Mouse (Mus musculus) liver, embryonic 12.5 days (tissue): ENCODE data around the gene Pard6b. TPM values are rescaled to one million over a fixed set of nuclear protein-coding genes. Genes with fewer than 3 reads are reported as not detected.
"Not testable (repeated sequence)": the region's sequence is repeated elsewhere in the genome, so short reads cannot be mapped to it uniquely, and the experiment has no call there.

Experiments
- ATAC-seq: fragments of 200-750 bp; cut with Nextera tagmentation; 2 replicates; pipeline ENCODE4 v1.8.0; 2017; ENCODE audit warnings: moderate number of reproducible peaks, mild to moderate bottlenecking, moderate library complexity
- H3K27ac ChIP-seq: fragments of 300-500 bp; sonication (generic); 2 replicates; pipeline ENCODE4 v1.5.1; 2016; ENCODE audit warnings: mild to moderate bottlenecking
- H3K27me3 ChIP-seq: fragments of 300-500 bp; sonication (generic); replicated peaks from 2 replicates; pipeline ENCODE4 v1.6.1; 2016; ENCODE audit warnings: mild to moderate bottlenecking, moderate library complexity
- H3K36me3 ChIP-seq: fragments of 300-500 bp; sonication (generic); 2 replicates; pipeline ENCODE4 v1.6.1; 2016; ENCODE audit warnings: mild to moderate bottlenecking, moderate library complexity
- H3K4me1 ChIP-seq: fragments of 300-500 bp; sonication (generic); 2 replicates; pipeline ENCODE4 v1.6.1; 2016
- H3K4me2 ChIP-seq: fragments of 300-500 bp; sonication (generic); 2 replicates; pipeline ENCODE4 v1.6.1; 2016; ENCODE audit warnings: mild to moderate bottlenecking, moderate library complexity
- H3K4me3 ChIP-seq: fragments of 300-500 bp; sonication (generic); 2 replicates; pipeline ENCODE4 v1.5.1; 2016; ENCODE audit warnings: mild to moderate bottlenecking, moderate library complexity
- H3K9ac ChIP-seq: fragments of 300-500 bp; sonication (generic); 2 replicates; pipeline ENCODE4 v1.6.1; 2016; ENCODE audit warnings: mild to moderate bottlenecking, moderate library complexity
- H3K9me3 ChIP-seq: fragments of 300-500 bp; sonication (generic); replicated peaks from 2 replicates; pipeline ENCODE4 v1.6.1; 2016; ENCODE audit warnings: mild to moderate bottlenecking, moderate library complexity
- WGBS: fragments of 180-500 bp; shearing (Covaris S2); methylation state at CpG from one replicate; pipeline ENCODE4 v1.1.7; 2016; ENCODE audit not compliant: insufficient replicate concordance; 5-methylcytosine and 5-hydroxymethylcytosine counted together
- polyA plus RNA-seq: library from polyadenylated mRNA; unstranded; fragments of >200 nt; fragmentation: Nextera tagmentation; extraction: Ambion mirVana; gene quantifications from 2 replicates; pipeline ENCODE4 v1.2.1, GENCODE M21; 2016

The Pard6b gene
- polyA plus RNA-seq, 1 experiment from 2014 or later: 4.5 TPM

GRCm38 (mm10) chr2:168050000-168050942 lies 30.5 kb upstream of the Pard6b start:
- peak overlapping the region; percentile 61 for H3K4me3 ChIP-seq
- peak overlapping the region; percentile 93 for H3K4me2 ChIP-seq
- H3K9me3 ChIP-seq: no peaks in the 10 kb centered on the region
- H3K9ac ChIP-seq: peak overlapping the region; percentile 62
- whole genome bisulfite sequencing: under 1% methylated on average over 56 of the region's 56 CpGs
- H3K27ac ChIP-seq: peak overlapping the region; percentile 62; the same call in 1 of the 2 replicates
- peaks cover 42% of the 10 kb centered on the region for H3K4me1 ChIP-seq
- H3K36me3 ChIP-seq: no peaks in the 10 kb centered on the region
- ATAC-seq: peak; percentile 82
- H3K27me3 ChIP-seq: peaks cover 39% of the 10 kb centered on the region

DNA sequence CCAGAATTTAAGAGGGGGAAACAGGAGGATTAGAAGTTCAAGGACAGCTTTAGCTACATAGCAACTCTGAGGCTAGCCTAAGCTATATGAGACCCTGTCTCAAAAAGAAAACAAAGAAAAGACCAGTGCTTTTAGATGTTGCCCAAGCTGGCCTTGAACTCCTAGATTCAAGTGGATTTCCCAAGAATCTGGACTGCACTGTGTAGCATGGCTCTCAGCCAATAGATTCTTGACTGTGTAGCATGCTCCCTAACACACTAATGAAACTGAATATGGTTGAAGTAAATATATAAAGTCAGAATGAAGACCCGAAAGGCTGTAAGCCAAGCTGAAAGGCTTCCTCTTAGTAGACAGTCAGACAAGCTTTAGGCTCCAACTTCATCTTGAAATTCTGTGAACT lies 28.6 kb upstream of the Pard6b start:
- peaks cover 48% of the 10 kb centered on the region for H3K4me1 ChIP-seq

DNA sequence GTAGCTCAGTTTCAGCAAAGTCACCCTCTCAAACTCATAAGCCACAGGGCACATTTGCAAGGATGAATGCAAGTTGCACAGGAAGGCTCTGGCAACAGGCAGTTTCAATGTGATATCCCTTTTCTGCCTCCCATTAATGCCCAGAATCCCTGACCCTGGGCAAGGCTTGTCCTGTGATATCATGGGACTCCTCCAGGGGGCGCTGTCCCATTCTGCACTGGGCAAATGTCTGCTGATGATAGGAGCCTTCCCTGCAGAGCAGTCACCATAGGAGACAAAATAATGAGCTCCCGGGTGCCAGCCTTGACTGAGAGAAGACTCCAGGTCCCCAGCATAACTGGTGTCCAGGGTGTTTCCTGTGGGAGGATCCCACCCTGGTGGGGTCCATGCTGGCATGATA lies 28.1 kb upstream of the Pard6b start:
- Histone ChIP-seq H3K9me3 (no peaks in the 10 kb centered on the region), H3K27ac (no peak overlapping the region), H3K9ac (no peak overlapping the region), H3K27me3 (peaks cover 39% of the 10 kb centered on the region), H3K36me3 (no peaks in the 10 kb centered on the region), H3K4me3 (no peak overlapping the region), H3K4me1 (peaks cover 43% of the 10 kb centered on the region), H3K4me2 (no peak overlapping the region)
- 13% methylated on average over 2 of the region's 2 CpGs for WGBS
- ATAC-seq: no peak

More for the DNA sequence above, 28.6 kb upstream of the Pard6b start:
- Histone ChIP-seq H3K9me3 (no peaks in the 10 kb centered on the region), H3K27me3 (peaks cover 39% of the 10 kb centered on the region), H3K36me3 (no peaks in the 10 kb centered on the region), H3K4me2 (no peak overlapping the region), H3K9ac (no peak overlapping the region), H3K4me3 (no peak overlapping the region), H3K27ac (no peak overlapping the region)
- WGBS: 87% methylated on average over 1 of the region's 1 CpGs
- ATAC-seq: no peak

GRCm38 (mm10) chr2:168054142-168054541 lies 26.7 kb upstream of the Pard6b start:
- Histone ChIP-seq H3K27me3 (peaks cover 41% of the 10 kb centered on the region), H3K36me3 (no peaks in the 10 kb centered on the region), H3K4me2 (no peak overlapping the region), H3K27ac (no peak overlapping the region), H3K9me3 (no peaks in the 10 kb centered on the region), H3K9ac (no peak overlapping the region), H3K4me3 (no peak overlapping the region), H3K4me1 (peaks cover 40% of the 10 kb centered on the region)
- 72% methylated on average over 11 of the region's 11 CpGs for WGBS
- no peak for ATAC-seq

GRCm38 (mm10) chr2:168055910-168056665 lies 24.7 kb upstream of the Pard6b start:
- no peak for ATAC-seq
- peaks cover 21% of the 10 kb centered on the region for H3K4me1 ChIP-seq
- no peak overlapping the region for H3K27ac ChIP-seq
- H3K9me3 ChIP-seq: no peaks in the 10 kb centered on the region
- H3K4me2 ChIP-seq: no peak overlapping the region
- no peak overlapping the region for H3K9ac ChIP-seq
- WGBS: 35% methylated on average over 14 of the region's 14 CpGs
- no peaks in the 10 kb centered on the region for H3K36me3 ChIP-seq
- peaks cover 21% of the 10 kb centered on the region for H3K27me3 ChIP-seq
- no peak overlapping the region for H3K4me3 ChIP-seq

DNA sequence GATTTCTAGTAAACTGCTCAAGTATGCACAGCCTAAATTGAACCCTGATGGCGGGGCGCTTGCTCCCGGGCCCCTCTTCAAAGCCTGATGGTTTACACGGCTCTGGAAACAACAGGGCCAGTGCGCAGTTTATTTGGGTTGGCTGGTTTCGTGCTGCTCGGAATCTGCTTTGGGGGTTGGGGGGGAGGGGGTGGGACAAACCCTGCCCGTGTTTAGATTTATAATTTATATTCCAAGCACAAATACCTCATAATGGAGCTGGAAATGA lies 24.2 kb upstream of the Pard6b start:
- Histone ChIP-seq H3K27ac (no peak overlapping the region), H3K4me1 (peaks cover 19% of the 10 kb centered on the region)
- no peak for ATAC-seq

DNA sequence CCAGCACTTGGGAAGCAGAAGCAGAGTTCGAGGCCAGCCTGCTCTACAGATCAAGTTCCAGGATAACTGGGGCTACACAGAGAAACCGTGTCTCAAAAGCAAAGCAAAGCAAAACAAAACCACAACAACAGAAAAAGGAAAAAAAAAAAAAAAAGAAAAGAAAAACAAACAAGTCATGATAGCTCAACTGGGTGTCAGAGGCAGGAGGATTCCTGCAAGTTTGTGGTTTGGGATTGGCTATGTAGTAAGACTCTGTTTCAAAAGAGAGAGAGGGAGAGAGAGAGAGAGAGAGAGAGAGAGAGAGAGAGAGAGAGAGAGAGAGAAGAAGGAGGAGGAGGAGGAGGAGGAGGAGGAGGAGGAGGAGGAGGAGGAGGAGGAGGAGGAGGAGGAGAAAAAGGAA lies 22.9 kb upstream of the Pard6b start:
- not testable (repeated sequence) for H3K9ac ChIP-seq, H3K9me3 ChIP-seq, ATAC-seq, H3K4me3 ChIP-seq, H3K36me3 ChIP-seq, H3K27me3 ChIP-seq, H3K4me2 ChIP-seq, H3K27ac ChIP-seq
- peaks cover 19% of the 10 kb centered on the region for H3K4me1 ChIP-seq
- WGBS: 33% methylated on average over 2 of the region's 2 CpGs

More for the DNA sequence above, 24.2 kb upstream of the Pard6b start:
- Histone ChIP-seq H3K9ac (no peak overlapping the region), H3K27me3 (peaks cover 16% of the 10 kb centered on the region), H3K4me2 (no peak overlapping the region), H3K4me3 (no peak overlapping the region), H3K9me3 (no peaks in the 10 kb centered on the region), H3K36me3 (no peaks in the 10 kb centered on the region)
- 61% methylated on average over 8 of the region's 8 CpGs for WGBS

DNA sequence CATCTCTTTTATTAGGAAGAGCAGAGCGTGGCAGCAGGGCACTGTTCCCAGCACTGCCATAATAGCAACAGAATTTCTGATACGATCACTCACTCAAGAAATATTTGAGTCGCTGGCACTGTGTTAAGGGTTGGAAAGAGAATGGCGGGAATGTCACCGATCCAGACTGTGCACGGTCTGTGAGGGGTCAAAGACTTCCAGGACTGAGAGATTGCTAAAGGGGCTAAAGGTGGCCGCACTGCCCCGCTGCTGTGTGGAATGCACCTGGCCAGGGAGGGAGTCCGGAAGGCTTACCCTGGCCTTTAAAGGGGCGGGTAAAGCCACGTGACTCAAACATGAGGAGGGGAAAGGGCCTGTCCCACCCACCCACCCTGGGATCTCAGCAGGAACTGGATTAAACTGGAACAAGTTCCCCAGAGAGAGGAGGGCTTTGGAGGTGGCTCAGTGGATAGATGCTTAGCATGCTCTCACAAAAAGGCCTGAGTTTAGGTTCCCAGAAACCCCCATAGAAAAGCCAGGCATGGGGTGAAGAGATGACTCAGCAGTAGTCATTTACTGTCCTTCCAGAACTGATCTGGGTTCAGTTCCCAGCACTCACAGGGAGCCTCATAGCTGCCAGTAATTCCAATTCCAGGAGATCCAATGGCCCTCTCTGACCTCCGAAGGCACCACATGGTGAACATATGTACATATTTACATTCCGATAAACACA lies 22.2 kb upstream of the Pard6b start:
- Histone ChIP-seq H3K9ac (peak overlapping the region; percentile 41; the same call in 1 of the 2 replicates), H3K27ac (no peak overlapping the region), H3K4me1 (peaks cover 19% of the 10 kb centered on the region), H3K4me3 (no peak overlapping the region), H3K4me2 (no peak overlapping the region), H3K9me3 (no peaks in the 10 kb centered on the region), H3K36me3 (no peaks in the 10 kb centered on the region), H3K27me3 (peaks cover 6% of the 10 kb centered on the region)
- 40% methylated on average over 13 of the region's 13 CpGs for WGBS
- ATAC-seq: peak; percentile 57

- Histone ChIP-seq H3K9ac (no peak overlapping the region), H3K36me3 (no peaks in the 10 kb centered on the region), H3K4me2 (no peak overlapping the region), H3K9me3 (no peaks in the 10 kb centered on the region), H3K4me3 (no peak overlapping the region), H3K4me1 (peaks cover 19% of the 10 kb centered on the region), H3K27ac (no peak overlapping the region), H3K27me3 (peaks cover 6% of the 10 kb centered on the region)
- WGBS: 65% methylated on average over 6 of the region's 6 CpGs
- ATAC-seq: no peak
These were observed 21.5 kb upstream of the Pard6b start for GRCm38 (mm10) chr2:168059200-168059790.

DNA sequence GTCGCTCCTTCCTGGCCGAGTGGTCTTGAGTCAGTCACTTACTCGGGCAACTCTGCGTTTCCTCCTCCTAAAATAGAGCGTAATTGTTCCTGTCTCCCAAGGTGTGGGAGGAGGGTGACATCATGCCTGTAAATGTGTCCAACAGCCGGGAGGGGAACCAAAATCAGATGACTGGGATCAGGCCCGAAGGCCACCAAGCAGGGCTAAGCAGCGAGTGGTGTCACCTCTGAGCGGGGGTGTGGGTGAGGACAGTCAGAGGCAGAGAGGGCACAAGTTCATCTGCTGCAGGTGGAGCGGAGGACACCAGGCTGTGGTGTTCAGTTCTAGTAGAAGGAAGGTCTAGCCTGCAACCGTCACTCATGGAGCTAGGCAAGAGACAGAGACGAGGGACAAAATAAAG lies 17.1 kb upstream of the Pard6b start:
- Histone ChIP-seq H3K9ac (no peak overlapping the region), H3K4me3 (no peak overlapping the region), H3K9me3 (no peaks in the 10 kb centered on the region), H3K4me1 (peaks cover 9% of the 10 kb centered on the region), H3K36me3 (no peaks in the 10 kb centered on the region), H3K27ac (no peak overlapping the region), H3K27me3 (no peaks in the 10 kb centered on the region), H3K4me2 (no peak overlapping the region)
- no peak for ATAC-seq
- 66% methylated on average over 12 of the region's 12 CpGs for WGBS

GRCm38 (mm10) chr2:168065511-168065910 lies 15.3 kb upstream of the Pard6b start:
- Histone ChIP-seq H3K9ac (no peak overlapping the region), H3K9me3 (no peaks in the 10 kb centered on the region), H3K4me2 (no peak overlapping the region), H3K4me3 (no peak overlapping the region), H3K27ac (no peak overlapping the region), H3K27me3 (no peaks in the 10 kb centered on the region), H3K36me3 (no peaks in the 10 kb centered on the region), H3K4me1 (0 out of 2 replicates have a peak, but pooled peaks cover 4% of the 10 kb centered on the region)
- 45% methylated on average over 7 of the region's 7 CpGs for WGBS
- no peak for ATAC-seq
